Mouse (Mus musculus) liver, adult 2 months (tissue): Measurements from ENCODE around the gene Il11.

Source experiments
- CTCF ChIP-seq: fragments of 200-500 bp; IDR thresholded peaks from 2 replicates; pipeline ENCODE4 v1.5.1; 2011; ENCODE audit warnings: low read depth, low read length, control low read depth
- POLR2A ChIP-seq: fragments of 200-500 bp; IDR thresholded peaks from 2 replicates; pipeline ENCODE4 v1.6.1; 2011; ENCODE audit warnings: low read length, control low read depth; ENCODE audit not compliant: insufficient read depth; ENCODE audit errors: extremely low read depth

DNA sequence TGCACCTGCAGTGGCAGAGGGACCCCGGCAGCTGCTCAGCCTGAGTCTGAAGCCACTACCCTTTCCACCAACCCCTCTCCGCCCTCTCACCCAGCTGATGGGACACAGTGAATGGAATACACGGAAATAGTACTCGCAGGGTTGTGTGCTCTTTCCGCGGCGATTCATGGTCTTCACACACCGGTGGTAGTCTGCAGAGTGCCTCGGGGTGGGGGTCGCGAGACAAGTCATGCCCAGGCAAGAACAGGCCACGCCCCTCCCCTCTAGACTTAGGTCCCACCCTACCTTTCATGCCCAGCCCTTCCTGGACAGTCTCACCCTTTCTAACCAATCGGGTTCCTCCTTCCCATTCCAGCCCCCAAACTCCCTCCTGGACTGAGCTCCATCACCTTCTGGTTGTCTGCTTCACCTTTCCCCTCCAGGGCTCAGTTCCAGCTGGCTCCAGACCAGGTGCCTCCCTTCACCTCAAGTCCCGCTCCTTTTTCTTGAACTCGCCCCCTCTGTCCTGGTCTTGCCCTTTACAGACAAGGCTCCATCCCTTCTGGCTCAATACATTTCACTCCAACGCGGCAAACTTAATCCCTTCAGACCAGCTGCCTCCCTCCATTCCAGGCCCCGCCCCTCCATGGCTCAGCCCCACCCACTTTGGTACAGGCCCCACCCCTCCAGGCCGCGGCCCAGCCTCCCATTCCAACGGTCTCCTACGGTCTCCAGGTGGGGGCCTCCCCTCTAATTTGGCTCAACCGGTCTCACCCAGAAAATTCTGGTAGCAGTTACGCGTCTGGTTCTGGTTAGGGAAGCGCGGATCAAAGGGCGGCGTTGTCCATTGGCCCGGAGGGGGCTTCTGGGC is 30.5 kb downstream of the Il11 start:
- TF ChIP-seq POLR2A: no peak
- no peak for TF ChIP-seq CTCF
